Mouse (Mus musculus) adrenal gland, postnatal 4 days (tissue): ENCODE data around the gene Lpp. TPM values are rescaled to one million over a fixed set of nuclear protein-coding genes. Genes with fewer than 3 reads are reported as not detected.

Experiments used
- DNase-seq, 2 experiments: peaks; one replicate each; pipeline ENCODE4 v3.0.0; 2021 to 2022; ENCODE audit warnings: low spot score in 2 of 2, mixed read lengths in 2 of 2
- total RNA-seq, 2 experiments: library from RNA; stranded (reverse); gene quantifications; 2 replicates each; pipeline ENCODE4 v1.2.3; 2021

The Lpp gene
- total RNA-seq, 2 experiments from 2014 or later = 70.2 to 80.0 TPM

GRCm38 (mm10) chr16:24398893-24399292 lies 5.6 kb downstream of the Lpp start:
- no peak for DNase-seq

GRCm38 (mm10) chr16:24399524-24399923 lies 6.2 kb downstream of the Lpp start:
- DNase-seq = no peak

- no peak for DNase-seq
Measured at GRCm38 (mm10) chr16:24400776-24401175, 7.5 kb downstream of the Lpp start.

GRCm38 (mm10) chr16:24402801-24403200 lies 9.5 kb downstream of the Lpp start:
- no peak for DNase-seq

- no peak for DNase-seq
Measured at GRCm38 (mm10) chr16:24403733-24404380, 10.6 kb downstream of the Lpp start.

- DNase-seq = no peak
Measured at GRCm38 (mm10) chr16:24406521-24406920, 13.2 kb downstream of the Lpp start.

- no peak for DNase-seq
Measured at GRCm38 (mm10) chr16:24411281-24411680, 18.0 kb downstream of the Lpp start.

- DNase-seq = no peak
Measured at GRCm38 (mm10) chr16:24412193-24412592, 18.9 kb downstream of the Lpp start.

GRCm38 (mm10) chr16:24413059-24413458 lies 19.8 kb downstream of the Lpp start:
- no peak for DNase-seq

GRCm38 (mm10) chr16:24418022-24418421 lies 24.7 kb downstream of the Lpp start:
- no peak for DNase-seq

- DNase-seq = no peak
Measured at GRCm38 (mm10) chr16:24420603-24421120, 27.4 kb downstream of the Lpp start.

- no peak for DNase-seq
Measured at GRCm38 (mm10) chr16:24421687-24422418, 28.5 kb downstream of the Lpp start.

- no peak for DNase-seq
Measured at GRCm38 (mm10) chr16:24423196-24423595, 29.9 kb downstream of the Lpp start.

- no peak for DNase-seq
Measured at GRCm38 (mm10) chr16:24423751-24424150, 30.4 kb downstream of the Lpp start.

GRCm38 (mm10) chr16:24424356-24424977 lies 31.2 kb downstream of the Lpp start:
- DNase-seq = no peak

- no peak for DNase-seq
Measured at GRCm38 (mm10) chr16:24425816-24426215, 32.5 kb downstream of the Lpp start.

GRCm38 (mm10) chr16:24427606-24428005 lies 34.3 kb downstream of the Lpp start:
- DNase-seq = no peak

- DNase-seq = no peak
Measured at GRCm38 (mm10) chr16:24428055-24428454, 34.7 kb downstream of the Lpp start.

GRCm38 (mm10) chr16:24428742-24429141 lies 35.4 kb downstream of the Lpp start:
- no peak for DNase-seq

- no peak for DNase-seq
Measured at GRCm38 (mm10) chr16:24429691-24430090, 36.4 kb downstream of the Lpp start.

- DNase-seq = no peak
Measured at GRCm38 (mm10) chr16:24431808-24432207, 38.5 kb downstream of the Lpp start.

GRCm38 (mm10) chr16:24433563-24433962 lies 40.3 kb downstream of the Lpp start:
- no peak for DNase-seq
